Mouse (Mus musculus) myocyte (in vitro differentiated cells): ENCODE data around the gene Atad3a.

ENCODE experiments used
- E2F4 ChIP-seq: IDR thresholded peaks from one replicate; pipeline ENCODE4 v1.6.1; 2011; ENCODE audit warnings: mild to moderate bottlenecking, control low read depth, moderate library complexity; ENCODE audit not compliant: insufficient read depth
- POLR2A ChIP-seq: IDR thresholded peaks from one replicate; pipeline ENCODE4 v1.6.1; 2011; ENCODE audit warnings: low read depth, mild to moderate bottlenecking, control low read depth, moderate library complexity; ENCODE audit not compliant: insufficient read length
- POLR2AphosphoS2 ChIP-seq: IDR thresholded peaks from one replicate; pipeline ENCODE4 v1.6.1; 2011; ENCODE audit warnings: low read depth, control low read depth; ENCODE audit not compliant: insufficient read length
- TCF3 ChIP-seq: IDR thresholded peaks from one replicate; pipeline ENCODE4 v1.6.1; 2011; ENCODE audit warnings: low read depth, control low read depth; ENCODE audit not compliant: insufficient read length
- USF1 ChIP-seq: IDR thresholded peaks from one replicate; pipeline ENCODE4 v1.6.1; 2011; ENCODE audit warnings: low read depth, mild to moderate bottlenecking, control low read depth, moderate library complexity

- no peak for TF ChIP-seq E2F4
- no peak for TF ChIP-seq USF1
- TF ChIP-seq POLR2A, result no peak
- TF ChIP-seq POLR2AphosphoS2, result no peak
- no peak for TF ChIP-seq TCF3
These were observed 51.9 kb downstream of the Atad3a start for GRCm38 (mm10) chr4:155708988-155709387.
